Mouse (Mus musculus): ENCODE data around the gene Frzb.

DNA sequence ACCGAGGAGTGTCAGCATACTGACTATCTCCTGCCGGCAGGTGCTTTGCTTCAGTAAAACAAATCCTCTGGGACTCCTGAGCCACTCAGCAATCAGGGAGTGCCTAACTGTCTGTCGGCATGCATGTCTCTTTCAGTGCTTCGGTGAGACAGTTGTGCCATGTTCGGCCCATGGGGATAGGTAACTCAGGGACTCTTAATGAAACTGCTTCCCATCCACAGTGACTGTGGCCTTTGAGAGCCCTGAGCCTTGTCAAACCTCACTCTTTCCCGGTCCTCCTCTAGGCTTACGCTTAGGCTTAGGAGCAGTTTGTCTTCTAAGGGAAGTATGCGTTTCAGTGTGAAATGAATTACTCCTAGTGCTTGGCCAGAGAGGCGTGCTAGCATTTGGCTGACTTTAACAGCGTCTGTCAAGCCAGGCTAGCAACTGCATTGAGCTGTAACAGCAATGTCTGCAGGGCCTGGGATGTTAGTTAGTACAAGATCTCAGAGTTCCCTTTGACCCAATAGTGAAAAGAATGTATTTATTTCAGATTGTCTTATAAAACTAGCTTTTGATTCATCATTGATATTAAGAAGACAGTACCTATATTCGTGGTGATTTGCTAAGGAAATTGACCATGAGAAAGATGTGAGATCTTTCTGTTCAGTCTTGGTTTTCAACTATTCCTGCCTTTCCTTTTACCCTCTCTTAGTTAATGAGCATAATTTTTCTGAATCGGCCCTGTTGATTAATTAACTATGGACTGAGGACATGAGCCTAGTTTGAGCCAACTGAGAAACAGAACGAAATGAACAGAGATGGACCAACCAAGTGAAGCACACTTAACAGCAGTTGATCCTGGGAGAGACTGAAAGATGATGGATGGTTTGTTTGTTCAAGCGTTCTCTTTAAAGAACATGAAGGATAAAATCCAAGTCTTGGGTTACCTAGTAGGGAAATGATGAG, 2.7 kb downstream of the Frzb start:
- TF ChIP-seq CTCF (IDR thresholded peaks at IDR 0.05; ENCODE audit: insufficient read depth, low read length) = no peak
- no peak for TF ChIP-seq POLR2A (IDR thresholded peaks at IDR 0.05; ENCODE audit: borderline replicate concordance, extremely low read depth, low read depth, low read length)
